Mouse (Mus musculus): Measurements from ENCODE around the gene Fignl1. TPM values are rescaled to one million over a fixed set of nuclear protein-coding genes. Genes with fewer than 3 reads are reported as not detected.

The Fignl1 gene
- polyA plus RNA-seq, 1 experiment: 1.6 TPM

DNA sequence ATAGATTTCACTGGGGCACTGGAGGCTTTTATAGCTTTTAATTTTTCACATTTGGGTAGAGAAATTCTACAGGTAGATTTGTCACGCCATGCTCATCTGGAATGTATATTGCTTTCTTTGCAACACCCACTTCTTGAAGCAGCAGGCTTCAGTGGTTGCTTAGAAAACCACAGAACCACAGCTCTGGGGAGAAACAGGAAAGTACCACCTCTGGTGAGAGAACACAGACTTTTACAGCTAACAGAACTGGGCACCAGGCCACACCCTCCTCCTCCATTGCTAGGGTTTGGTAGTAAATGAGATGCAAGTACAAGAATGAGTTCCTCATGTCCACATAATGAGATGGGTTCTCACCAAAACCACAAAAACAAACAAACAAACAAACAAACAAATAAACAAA lies 42.7 kb downstream of the Fignl1 start:
- DNase-seq (ENCODE audit: low read depth): no peak

DNA sequence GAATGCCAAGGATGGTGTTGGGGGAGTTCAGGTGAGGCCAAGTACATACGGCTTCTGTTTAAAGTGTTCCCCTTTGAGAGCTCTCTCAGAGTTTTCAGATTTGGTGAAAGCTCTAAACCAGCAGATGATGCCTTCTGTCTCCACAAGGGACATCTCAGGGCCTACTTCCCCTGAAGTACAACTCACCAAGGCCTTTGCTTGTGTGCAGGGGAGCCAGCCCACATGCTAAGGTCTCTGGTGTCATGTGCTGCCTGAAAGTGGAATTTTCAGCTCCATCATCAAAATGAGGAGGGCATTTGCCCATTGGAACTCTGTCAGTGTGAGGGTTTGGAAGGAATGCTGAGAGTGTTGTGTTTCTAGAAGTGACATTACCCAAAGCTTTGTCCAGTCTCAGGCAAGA lies 43.3 kb downstream of the Fignl1 start:
- DNase-seq (ENCODE audit: low read depth): no peak

GRCm38 (mm10) chr11:11763211-11763666 lies 45.5 kb downstream of the Fignl1 start:
- no peak for DNase-seq (ENCODE audit: low read depth)

- no peak for DNase-seq (ENCODE audit: low read depth)
Measured at GRCm38 (mm10) chr11:11758883-11759282, 49.9 kb downstream of the Fignl1 start.

- DNase-seq (ENCODE audit: low read depth): no peak
Measured at GRCm38 (mm10) chr11:11758121-11758520, 50.6 kb downstream of the Fignl1 start.

- DNase-seq (ENCODE audit: low read depth): no peak
Measured at GRCm38 (mm10) chr11:11752859-11753258, 55.9 kb downstream of the Fignl1 start.

GRCm38 (mm10) chr11:11751091-11751490 lies 57.7 kb downstream of the Fignl1 start:
- DNase-seq (ENCODE audit: low read depth): no peak

- DNase-seq (ENCODE audit: low read depth): no peak
Measured at GRCm38 (mm10) chr11:11744222-11744621, 64.5 kb downstream of the Fignl1 start.

DNA sequence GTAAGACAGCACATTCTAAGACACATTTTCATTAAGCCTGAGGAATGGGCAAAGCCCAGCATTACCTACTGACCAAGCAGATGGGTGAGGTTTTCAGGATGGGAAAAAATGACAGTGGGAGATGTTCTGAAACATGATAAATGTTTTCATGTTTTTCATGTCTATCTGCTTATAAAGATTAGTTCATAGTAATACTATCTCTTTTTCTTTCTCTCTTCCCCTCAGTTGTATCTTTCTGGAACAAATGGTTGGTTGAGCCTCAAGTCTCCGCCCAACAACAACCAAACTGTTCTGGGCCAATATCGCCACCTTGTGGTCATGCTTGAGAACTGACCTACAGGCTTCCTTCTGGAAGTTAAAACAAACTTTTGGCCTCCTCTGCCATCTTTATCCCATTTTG lies 66.1 kb downstream of the Fignl1 start:
- no peak for DNase-seq (ENCODE audit: low read depth)

DNA sequence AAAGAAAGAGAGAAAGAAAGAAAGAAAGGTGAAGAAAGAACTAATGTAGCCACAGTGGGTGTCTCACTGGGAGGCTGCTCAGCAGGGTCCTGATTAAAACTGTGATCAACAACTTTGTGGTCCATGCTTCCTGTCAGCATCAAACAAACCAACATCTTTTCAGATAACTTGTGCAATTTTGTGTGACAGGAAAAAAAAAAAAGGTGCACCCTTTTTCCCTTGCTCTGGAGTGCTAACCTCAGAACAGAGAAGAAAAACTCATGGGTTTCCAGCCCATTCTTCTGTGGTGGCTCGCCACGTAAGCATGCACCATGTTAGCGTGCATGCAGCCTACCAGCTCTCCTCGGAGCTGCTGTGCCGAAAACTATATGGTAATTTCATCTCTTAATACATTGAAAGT lies 67.2 kb downstream of the Fignl1 start:
- DNase-seq (ENCODE audit: low read depth): no peak

GRCm38 (mm10) chr11:11740603-11741002 lies 68.2 kb downstream of the Fignl1 start:
- DNase-seq (ENCODE audit: low read depth): no peak

DNA sequence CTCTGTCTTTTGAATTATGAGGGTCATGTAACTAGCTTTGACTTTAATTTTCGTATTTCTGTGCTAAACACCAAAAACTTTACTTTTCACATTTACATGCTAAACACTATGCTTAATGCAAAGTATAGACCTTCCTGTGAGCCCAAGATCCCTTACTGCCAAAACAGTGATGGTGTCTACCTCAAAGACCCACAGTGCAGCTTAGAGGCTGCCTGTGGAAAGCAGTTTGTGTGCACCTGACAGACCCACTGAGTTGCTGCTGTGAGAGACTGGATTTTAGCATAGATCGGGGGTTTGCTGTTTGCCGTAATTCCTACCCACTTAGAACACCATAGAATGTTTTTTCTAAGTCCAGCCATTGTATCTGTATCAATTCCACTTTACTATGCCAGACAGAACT lies 69.7 kb downstream of the Fignl1 start:
- no peak for DNase-seq (ENCODE audit: low read depth)

DNA sequence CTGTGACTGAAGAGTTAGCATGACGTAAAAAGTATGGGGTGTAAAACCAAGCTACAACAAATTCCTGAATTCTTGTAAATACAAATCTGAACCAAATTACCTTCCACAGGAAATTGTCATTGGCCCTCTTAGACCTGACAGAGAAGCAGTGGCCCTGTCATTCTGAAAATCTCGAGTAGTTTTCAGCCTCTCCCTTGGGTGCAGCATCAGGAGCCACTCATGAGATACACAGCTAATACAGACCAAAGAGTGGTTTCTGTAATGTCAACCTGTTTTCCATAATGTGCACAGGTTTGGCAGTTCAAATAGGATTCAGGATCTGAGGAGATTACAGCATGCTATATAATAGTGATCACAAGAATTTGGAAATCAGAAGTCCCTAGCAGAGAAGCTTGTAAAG lies 71.2 kb downstream of the Fignl1 start:
- DNase-seq (ENCODE audit: low read depth): no peak

Other genes with a start within 250 kb of the Fignl1 start
- not detected in 2 replicates for gene 4930512M02Rik, start 181.1 kb downstream of the Fignl1 start, polyA plus RNA-seq (2012; rRNA removed)
- 15.1 and 15.3 TPM in 2 replicates for gene Ikzf1, start 124.0 kb downstream of the Fignl1 start, polyA plus RNA-seq (2012; rRNA removed)
- 0.69 and 1.7 TPM in 2 replicates for gene Ddc, start 89.2 kb upstream of the Fignl1 start, polyA plus RNA-seq (2012; rRNA removed)
- gene Grb10, start 229.7 kb upstream of the Fignl1 start, polyA plus RNA-seq (2012; rRNA removed): 20.4 and 24.0 TPM in 2 replicates

Data from gonadal fat pad, adult 2 months (tissue).